Mouse (Mus musculus) liver, adult 2 months (tissue): Measurements from ENCODE around the gene Usp17lc. TPM values are rescaled to one million over a fixed set of nuclear protein-coding genes. Genes with fewer than 3 reads are reported as not detected.

Experiments
- DNase-seq: peaks from one replicate; pipeline ENCODE4 v3.0.0-alpha.2; 2011; ENCODE audit warnings: low read depth, low spot score; ENCODE audit errors: extremely low read depth
- H3K27ac ChIP-seq: fragments of 200-500 bp; replicated peaks from 2 replicates; pipeline ENCODE4 v1.5.1; 2012; ENCODE audit warnings: low read depth, mild to moderate bottlenecking, control low read depth, inconsistent platforms, low read length; ENCODE audit not compliant: insufficient read depth
- H3K27me3 ChIP-seq: fragments of 200-500 bp; 2 replicates; pipeline ENCODE4 v1.6.1; 2012; ENCODE audit warnings: mild to moderate bottlenecking, moderate library complexity, low read length, inconsistent platforms; ENCODE audit not compliant: control insufficient read depth, insufficient read depth
- H3K36me3 ChIP-seq: fragments of 200-500 bp; 2 replicates; pipeline ENCODE4 v1.6.1; 2012; ENCODE audit warnings: low read length, inconsistent platforms; ENCODE audit not compliant: control insufficient read depth, insufficient read depth
- H3K4me1 ChIP-seq: fragments of 200-500 bp; 2 replicates; pipeline ENCODE4 v1.6.1; 2011; ENCODE audit warnings: low read length; ENCODE audit not compliant: control insufficient read depth, insufficient read depth
- H3K4me3 ChIP-seq: fragments of 200-500 bp; 2 replicates; pipeline ENCODE4 v1.5.1; 2011; ENCODE audit warnings: low read depth, mild to moderate bottlenecking, control low read depth, low read length, moderate library complexity; ENCODE audit not compliant: insufficient read depth
- H3K79me2 ChIP-seq: fragments of 200-500 bp; 2 replicates; pipeline ENCODE4 v1.6.1; 2012; ENCODE audit warnings: inconsistent platforms, mild to moderate bottlenecking, low read length, moderate library complexity; ENCODE audit not compliant: control insufficient read depth, insufficient read depth
- H3K9ac ChIP-seq: fragments of 200-500 bp; 2 replicates; pipeline ENCODE4 v1.6.1; 2012; ENCODE audit warnings: low read depth, mild to moderate bottlenecking, control low read depth, inconsistent platforms, low read length
- CTCF ChIP-seq: fragments of 200-500 bp; IDR thresholded peaks from 2 replicates; pipeline ENCODE4 v1.5.1; 2011; ENCODE audit warnings: low read depth, low read length, control low read depth
- POLR2A ChIP-seq: fragments of 200-500 bp; IDR thresholded peaks from 2 replicates; pipeline ENCODE4 v1.6.1; 2011; ENCODE audit warnings: low read length, control low read depth; ENCODE audit not compliant: insufficient read depth; ENCODE audit errors: extremely low read depth
- WGBS: fragments of 180-500 bp; shearing (Covaris S2); methylation state at CpG from one replicate; pipeline ENCODE4 v1.1.7; 2018; 5-methylcytosine and 5-hydroxymethylcytosine counted together
- polyA plus RNA-seq: library from polyadenylated mRNA; depleted of rRNA; stranded (reverse); fragments of >200 nt; gene quantifications from 2 replicates; pipeline ENCODE4 v1.2.3, GENCODE M21; 2012; rRNA removed
- total RNA-seq: library from RNA; depleted of rRNA; stranded (reverse); fragments of >200 nt; gene quantifications from 2 replicates; pipeline ENCODE4 v1.2.3, GENCODE M21; 2014; rRNA removed

Usp17lc gene
- total and polyA plus RNA-seq, 2 experiments, result not detected

DNA sequence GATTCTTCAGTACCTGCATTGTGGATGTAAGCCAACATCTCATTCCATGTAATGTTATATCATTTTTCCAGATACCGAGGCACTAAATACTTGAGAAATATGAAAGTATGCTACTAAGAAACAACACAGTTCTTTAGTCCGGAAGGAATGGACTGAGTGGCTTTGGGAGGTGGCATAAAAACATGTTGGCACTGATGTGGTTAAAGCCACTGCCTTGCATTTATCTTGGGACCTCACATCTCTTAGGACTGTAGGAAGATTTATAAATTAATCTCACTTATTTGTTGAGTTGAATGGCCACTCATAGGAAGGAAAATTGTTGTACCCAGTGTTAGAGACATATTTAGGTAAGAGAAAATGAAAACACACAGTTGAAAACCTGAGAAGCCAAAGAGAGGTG, 33.9 kb downstream of the Usp17lc start, which contains the start of gene Olfr606:
Gene Olfr606 (plus strand): TSS at position 301 of the 400 bp plus-strand sequence.
- TF ChIP-seq POLR2A (no peak), CTCF (no peak)
- no peak within 1 kb of the TSS for H3K9ac ChIP-seq
- WGBS, result 86% methylated on average over 2 of the region's 2 CpGs
- H3K27ac ChIP-seq, result no peak within 1 kb of the TSS
- DNase-seq, result no peak
- H3K4me1 ChIP-seq, result no peaks in the 10 kb centered on the region
- H3K36me3 ChIP-seq, result no peaks in the 10 kb centered on the region
- H3K27me3 ChIP-seq, result no peaks in the 10 kb centered on the region
- H3K4me3 ChIP-seq, result no peak within 1 kb of the TSS
- no peaks in the 10 kb centered on the region for H3K79me2 ChIP-seq

DNA sequence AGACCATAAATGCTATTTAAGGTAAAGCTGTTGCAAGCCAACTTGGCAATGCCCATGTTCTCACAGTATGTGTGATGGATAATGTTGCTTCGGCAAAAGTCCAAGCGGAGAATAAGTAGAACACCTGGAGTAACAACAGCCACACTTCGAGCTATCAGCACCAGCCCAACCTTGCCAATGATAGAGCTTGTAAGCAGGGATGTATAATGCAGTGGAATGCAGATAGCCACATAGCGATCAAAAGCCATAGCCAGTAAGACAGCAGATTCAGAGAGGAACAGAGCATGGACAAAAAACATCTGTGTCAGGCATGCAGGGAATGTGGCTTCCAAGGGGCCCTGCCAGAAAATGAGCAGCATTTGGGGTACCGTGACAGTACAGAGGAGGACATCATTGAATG, 45.7 kb downstream of the Usp17lc start:
- Histone ChIP-seq H3K4me1 (no peaks in the 10 kb centered on the region), H3K36me3 (no peaks in the 10 kb centered on the region), H3K27ac (no peak overlapping the region), H3K9ac (no peak overlapping the region), H3K79me2 (no peaks in the 10 kb centered on the region), H3K27me3 (no peaks in the 10 kb centered on the region), H3K4me3 (no peak overlapping the region)
- TF ChIP-seq CTCF, result no peak
- TF ChIP-seq POLR2A, result no peak
- no peak for DNase-seq
- WGBS, result 89% methylated on average over 5 of the region's 5 CpGs

Other genes starting within 250 kb of the Usp17lc start
- not detected in 2 replicates for gene Olfr591, start 236.7 kb upstream of the Usp17lc start, total RNA-seq
- gene Olfr591, start 236.7 kb upstream of the Usp17lc start, polyA plus RNA-seq, result not detected in 2 replicates
- gene Olfr592, start 230.3 kb upstream of the Usp17lc start, total RNA-seq, result not detected in 2 replicates
- gene Olfr592, start 230.3 kb upstream of the Usp17lc start, polyA plus RNA-seq, result not detected in 2 replicates
- gene Olfr593, start 203.2 kb upstream of the Usp17lc start, total RNA-seq, result not detected in 2 replicates
- not detected in 2 replicates for gene Olfr593, start 203.2 kb upstream of the Usp17lc start, polyA plus RNA-seq
- not detected in 2 replicates for gene Olfr594, start 198.1 kb upstream of the Usp17lc start, total RNA-seq
- gene Olfr594, start 198.1 kb upstream of the Usp17lc start, polyA plus RNA-seq, result not detected in 2 replicates
- gene Usp17ld, start 162.6 kb upstream of the Usp17lc start, total RNA-seq, result not detected in 2 replicates
- not detected in 2 replicates for gene Usp17ld, start 162.6 kb upstream of the Usp17lc start, polyA plus RNA-seq
- not detected in 2 replicates for gene Olfr596, start 109.4 kb upstream of the Usp17lc start, total RNA-seq
- gene Olfr596, start 109.4 kb upstream of the Usp17lc start, polyA plus RNA-seq, result not detected in 2 replicates
- not detected in 2 replicates for gene Olfr597, start 98.8 kb upstream of the Usp17lc start, total RNA-seq
- not detected in 2 replicates for gene Olfr597, start 98.8 kb upstream of the Usp17lc start, polyA plus RNA-seq
- gene Olfr598, start 91.5 kb upstream of the Usp17lc start, total RNA-seq, result not detected in 2 replicates
- not detected in 2 replicates for gene Olfr598, start 91.5 kb upstream of the Usp17lc start, polyA plus RNA-seq
- not detected in 2 replicates for gene Olfr599, start 79.2 kb upstream of the Usp17lc start, total RNA-seq
- gene Olfr599, start 79.2 kb upstream of the Usp17lc start, polyA plus RNA-seq, result not detected in 2 replicates
- not detected in 2 replicates for gene Olfr600, start 65.4 kb upstream of the Usp17lc start, total RNA-seq
- gene Olfr600, start 65.4 kb upstream of the Usp17lc start, polyA plus RNA-seq, result not detected in 2 replicates
- gene Olfr601, start 52.4 kb upstream of the Usp17lc start, total RNA-seq, result not detected in 2 replicates
- gene Olfr601, start 52.4 kb upstream of the Usp17lc start, polyA plus RNA-seq, result not detected in 2 replicates
- not detected in 2 replicates for gene Olfr603, start 28.9 kb upstream of the Usp17lc start, total RNA-seq
- not detected in 2 replicates for gene Olfr603, start 28.9 kb upstream of the Usp17lc start, polyA plus RNA-seq
- not detected in 2 replicates for gene Olfr605, start 30.4 kb downstream of the Usp17lc start, total RNA-seq
- gene Olfr605, start 30.4 kb downstream of the Usp17lc start, polyA plus RNA-seq, result not detected in 2 replicates
- gene Olfr606, start 34.0 kb downstream of the Usp17lc start, total RNA-seq, result not detected in 2 replicates
- not detected in 2 replicates for gene Olfr606, start 34.0 kb downstream of the Usp17lc start, polyA plus RNA-seq
- not detected in 2 replicates for gene Olfr607, start 49.1 kb downstream of the Usp17lc start, total RNA-seq
- gene Olfr607, start 49.1 kb downstream of the Usp17lc start, polyA plus RNA-seq, result not detected in 2 replicates
- gene Olfr608, start 54.8 kb downstream of the Usp17lc start, total RNA-seq, result not detected in 2 replicates
- not detected in 2 replicates for gene Olfr608, start 54.8 kb downstream of the Usp17lc start, polyA plus RNA-seq
- gene Olfr609, start 83.0 kb downstream of the Usp17lc start, total RNA-seq, result not detected in 2 replicates
- not detected in 2 replicates for gene Olfr609, start 83.0 kb downstream of the Usp17lc start, polyA plus RNA-seq
- not detected in 2 replicates for gene Olfr610, start 97.0 kb downstream of the Usp17lc start, total RNA-seq
- not detected in 2 replicates for gene Olfr610, start 97.0 kb downstream of the Usp17lc start, polyA plus RNA-seq
- gene Olfr611, start 105.8 kb downstream of the Usp17lc start, total RNA-seq, result not detected in 2 replicates
- gene Olfr611, start 105.8 kb downstream of the Usp17lc start, polyA plus RNA-seq, result not detected in 2 replicates
- gene Olfr612, start 127.6 kb downstream of the Usp17lc start, total RNA-seq, result not detected in 2 replicates
- gene Olfr612, start 127.6 kb downstream of the Usp17lc start, polyA plus RNA-seq, result not detected in 2 replicates
- gene Olfr613, start 133.0 kb downstream of the Usp17lc start, total RNA-seq, result not detected in 2 replicates
- gene Olfr613, start 133.0 kb downstream of the Usp17lc start, polyA plus RNA-seq, result not detected in 2 replicates
- gene Olfr615, start 141.0 kb downstream of the Usp17lc start, total RNA-seq, result not detected in 2 replicates
- not detected in 2 replicates for gene Olfr615, start 141.0 kb downstream of the Usp17lc start, polyA plus RNA-seq
- not detected in 2 replicates for gene Olfr616, start 154.1 kb downstream of the Usp17lc start, total RNA-seq
- gene Olfr616, start 154.1 kb downstream of the Usp17lc start, polyA plus RNA-seq, result not detected in 2 replicates
- gene Olfr617, start 158.0 kb downstream of the Usp17lc start, total RNA-seq, result not detected in 2 replicates
- not detected in 2 replicates for gene Olfr617, start 158.0 kb downstream of the Usp17lc start, polyA plus RNA-seq
- not detected in 2 replicates for gene Olfr618, start 175.0 kb downstream of the Usp17lc start, total RNA-seq
- not detected in 2 replicates for gene Olfr618, start 175.0 kb downstream of the Usp17lc start, polyA plus RNA-seq
- gene Olfr619, start 185.5 kb downstream of the Usp17lc start, total RNA-seq, result not detected in 2 replicates
- not detected in 2 replicates for gene Olfr619, start 185.5 kb downstream of the Usp17lc start, polyA plus RNA-seq
- not detected in 2 replicates for gene Olfr620, start 197.5 kb downstream of the Usp17lc start, total RNA-seq
- not detected in 2 replicates for gene Olfr620, start 197.5 kb downstream of the Usp17lc start, polyA plus RNA-seq
- not detected in 2 replicates for gene Olfr622, start 227.6 kb downstream of the Usp17lc start, total RNA-seq
- gene Olfr622, start 227.6 kb downstream of the Usp17lc start, polyA plus RNA-seq, result not detected in 2 replicates
- gene Olfr623, start 248.6 kb downstream of the Usp17lc start, total RNA-seq, result not detected in 2 replicates
- gene Olfr623, start 248.6 kb downstream of the Usp17lc start, polyA plus RNA-seq, result not detected in 2 replicates